Mouse (Mus musculus) forebrain, postnatal 0 days (tissue): Measurements from ENCODE around the gene Etl4. TPM values are rescaled to one million over a fixed set of nuclear protein-coding genes. Genes with fewer than 3 reads are reported as not detected.

Experiments used
- ATAC-seq: fragments of 200-750 bp; cut with Nextera tagmentation; 2 replicates; pipeline ENCODE4 v1.8.0; 2017; ENCODE audit warnings: mild to moderate bottlenecking, moderate library complexity
- DNase-seq: peaks from one replicate; pipeline ENCODE4 v3.0.0-alpha.2; 2015
- H3K27ac ChIP-seq: fragments of 300-500 bp; sonication (generic); 2 replicates; pipeline ENCODE4 v1.5.1; 2014; ENCODE audit warnings: low read depth, mild to moderate bottlenecking, antibody characterized with exemption, low read length, moderate library complexity, mixed read lengths
- H3K27me3 ChIP-seq: fragments of 300-500 bp; sonication (generic); 2 replicates; pipeline ENCODE4 v1.6.1; 2014; ENCODE audit warnings: mild to moderate bottlenecking, low read length, mixed read lengths; ENCODE audit not compliant: insufficient read depth
- H3K36me3 ChIP-seq: fragments of 300-500 bp; sonication (generic); 2 replicates; pipeline ENCODE4 v1.6.1; 2014; ENCODE audit warnings: mild to moderate bottlenecking, moderate library complexity; ENCODE audit not compliant: insufficient read depth
- H3K4me1 ChIP-seq: fragments of 300-500 bp; sonication (generic); 2 replicates; pipeline ENCODE4 v1.6.1; 2014; ENCODE audit warnings: antibody characterized with exemption; ENCODE audit not compliant: insufficient read depth
- H3K4me2 ChIP-seq: fragments of 300-500 bp; sonication (generic); 2 replicates; pipeline ENCODE4 v1.6.1; 2014; ENCODE audit warnings: low read depth, mild to moderate bottlenecking, moderate library complexity
- H3K4me3 ChIP-seq: fragments of 300-500 bp; sonication (generic); 2 replicates; pipeline ENCODE4 v1.5.1; 2014; ENCODE audit warnings: low read depth, low read length, mixed read lengths
- H3K9ac ChIP-seq: fragments of 300-500 bp; sonication (generic); 2 replicates; pipeline ENCODE4 v1.6.1; 2014; ENCODE audit warnings: mild to moderate bottlenecking
- H3K9me3 ChIP-seq: fragments of 300-500 bp; sonication (generic); 2 replicates; pipeline ENCODE4 v1.6.1; 2016; ENCODE audit warnings: low read length
- CTCF ChIP-seq: sonication (generic); IDR thresholded peaks from 2 replicates; pipeline ENCODE4 v1.5.1; 2016; ENCODE audit warnings: antibody characterized with exemption, control low read depth, low read depth
- WGBS: fragments of 180-500 bp; shearing (Covaris S2); extraction: QIAGEN DNeasy Blood & Tissue Kit; methylation state at CpG from one replicate; pipeline ENCODE4 v1.1.7; 2014; 5-methylcytosine and 5-hydroxymethylcytosine counted together
- polyA plus RNA-seq: library from polyadenylated mRNA; unstranded; fragments of >200 nt; fragmentation: Nextera tagmentation; extraction: Ambion mirVana; gene quantifications from 2 replicates; pipeline ENCODE4 v1.2.1, GENCODE M21; 2015
- total RNA-seq: library from RNA; depleted of rRNA; stranded (reverse); fragments of >200 nt; gene quantifications from 2 replicates; pipeline ENCODE4 v1.2.3, GENCODE M21; 2014

Etl4 gene
- total and polyA plus RNA-seq, 2 experiments from 2014 or later: 7.2 to 13.6 TPM

DNA sequence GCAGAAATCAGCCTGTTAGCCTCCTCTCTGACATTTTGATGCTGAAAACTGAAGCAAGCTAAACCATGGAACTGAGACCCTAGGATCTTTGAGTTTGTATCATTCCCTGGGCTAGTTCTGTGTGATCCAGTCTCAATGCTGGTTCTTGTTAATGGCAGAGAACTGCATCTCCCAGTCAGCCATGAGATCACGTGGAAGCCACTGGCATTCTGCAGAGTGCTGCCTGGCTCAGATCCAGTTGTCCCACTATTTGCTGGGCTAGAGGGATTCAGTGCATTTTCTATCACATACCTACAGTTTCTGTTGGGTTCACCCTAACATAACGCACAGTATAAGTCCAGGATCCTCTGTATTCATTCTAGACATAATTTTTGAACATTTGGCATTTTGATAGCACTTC lies 524.1 kb downstream of the Etl4 start:
- Histone ChIP-seq H3K4me1 (no peaks in the 10 kb centered on the region), H3K4me3 (no peak overlapping the region), H3K27ac (no peak overlapping the region), H3K9ac (no peak overlapping the region), H3K9me3 (no peaks in the 10 kb centered on the region), H3K36me3 (no peaks in the 10 kb centered on the region), H3K27me3 (no peaks in the 10 kb centered on the region), H3K4me2 (no peak overlapping the region)
- WGBS: 68% methylated on average over 2 of the region's 2 CpGs
- no peak for TF ChIP-seq CTCF
- ATAC-seq: no peak
- DNase-seq: no peak

DNA sequence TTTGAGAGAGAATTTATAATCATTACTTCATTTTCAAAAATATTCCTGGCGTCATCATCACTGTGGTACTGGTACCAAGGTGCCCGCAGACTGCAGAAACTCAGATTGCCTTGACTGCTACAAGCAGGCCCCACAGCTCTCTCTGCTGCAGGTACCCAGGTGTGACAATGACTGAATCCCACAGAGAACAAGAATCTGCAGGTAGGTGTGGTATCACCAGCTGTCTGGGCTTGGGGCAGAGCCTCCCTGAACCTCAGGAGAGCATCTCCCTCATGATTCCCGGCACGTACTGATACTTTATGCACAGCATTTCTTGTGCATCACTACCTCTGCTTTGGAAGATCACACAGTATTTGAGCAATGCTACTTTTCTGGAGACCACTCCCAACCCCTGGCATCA lies 526.0 kb downstream of the Etl4 start:
- no peak overlapping the region for H3K27ac ChIP-seq
- no peak for TF ChIP-seq CTCF
- no peak overlapping the region for H3K4me2 ChIP-seq
- 82% methylated on average over 4 of the region's 4 CpGs for WGBS
- no peak for DNase-seq
- H3K27me3 ChIP-seq: no peaks in the 10 kb centered on the region
- H3K4me1 ChIP-seq: no peaks in the 10 kb centered on the region
- ATAC-seq: no peak
- H3K36me3 ChIP-seq: no peaks in the 10 kb centered on the region
- no peak overlapping the region for H3K4me3 ChIP-seq
- no peak overlapping the region for H3K9ac ChIP-seq
- H3K9me3 ChIP-seq: no peaks in the 10 kb centered on the region

DNA sequence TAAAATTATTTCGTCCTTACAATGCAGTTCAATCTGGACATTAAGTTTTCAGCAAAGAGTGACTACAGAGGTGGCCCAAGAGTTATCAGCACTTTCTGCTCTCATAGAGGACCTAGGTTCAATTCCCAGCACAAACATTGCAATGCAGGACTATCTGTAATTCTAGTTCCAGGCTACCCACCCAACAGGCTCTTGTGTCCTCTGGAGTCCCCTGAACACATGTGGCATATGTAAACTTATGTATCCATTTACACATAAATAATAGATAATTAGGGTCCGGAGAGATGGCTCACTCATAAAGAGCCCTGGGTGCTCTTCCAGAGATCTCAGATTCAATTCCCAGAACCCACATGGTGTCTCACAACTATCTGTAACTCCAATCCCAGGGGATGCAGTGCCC lies 533.2 kb downstream of the Etl4 start:
- Histone ChIP-seq H3K27ac (no peak overlapping the region), H3K9me3 (no peaks in the 10 kb centered on the region), H3K36me3 (no peaks in the 10 kb centered on the region), H3K4me1 (no peaks in the 10 kb centered on the region), H3K27me3 (no peaks in the 10 kb centered on the region), H3K4me2 (no peak overlapping the region), H3K9ac (no peak overlapping the region), H3K4me3 (no peak overlapping the region)
- 86% methylated on average over 2 of the region's 2 CpGs for WGBS
- ATAC-seq (no peak), DNase-seq (no peak)
- TF ChIP-seq CTCF: no peak

DNA sequence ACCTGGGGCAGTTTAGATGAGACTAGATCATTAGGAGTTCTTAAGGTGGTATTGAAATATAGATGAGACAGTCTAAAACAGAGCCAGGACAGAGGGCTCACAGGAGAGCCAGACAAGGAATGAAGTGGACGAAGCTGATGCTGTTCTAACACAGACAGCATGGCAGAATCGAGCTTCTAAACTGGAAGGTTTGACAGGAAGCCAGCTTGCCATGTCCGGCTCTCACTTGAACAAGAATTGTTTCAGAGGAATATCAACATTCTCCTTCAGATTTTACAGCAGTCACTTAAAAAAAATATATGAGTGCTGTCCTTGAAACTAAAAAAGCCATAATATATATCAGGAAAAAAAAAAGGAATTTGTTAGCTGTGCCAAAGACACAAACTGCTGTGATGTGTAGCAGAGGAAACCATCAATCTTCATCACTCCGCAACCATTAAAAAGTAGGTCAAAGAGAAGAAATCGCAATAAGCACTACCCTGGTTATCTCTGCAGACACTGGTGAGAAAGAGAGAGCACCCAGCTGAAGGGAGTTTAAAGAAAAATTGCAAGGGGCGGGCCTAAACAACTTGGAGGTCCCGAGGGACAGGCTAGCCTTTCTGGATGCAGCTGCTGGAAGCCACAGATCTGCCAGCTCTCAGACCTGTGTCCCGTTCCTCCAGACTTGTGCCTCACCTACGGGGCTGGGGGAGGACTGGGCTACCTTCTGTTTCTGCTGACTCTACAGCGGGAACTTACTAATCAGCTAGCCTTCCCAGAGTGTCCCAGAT lies 534.3 kb downstream of the Etl4 start:
- no peak overlapping the region for H3K9ac ChIP-seq
- 72% methylated on average over 10 of the region's 10 CpGs for WGBS

GRCm38 (mm10) chr2:20445156-20446155 lies 535.9 kb downstream of the Etl4 start:
- H3K4me2 ChIP-seq: no peak overlapping the region
- H3K4me1 ChIP-seq: no peaks in the 10 kb centered on the region
- DNase-seq (no peak), ATAC-seq (no peak)
- no peak overlapping the region for H3K4me3 ChIP-seq
- TF ChIP-seq CTCF: no peak
- H3K9me3 ChIP-seq: no peaks in the 10 kb centered on the region
- H3K9ac ChIP-seq: no peak overlapping the region
- no peak overlapping the region for H3K27ac ChIP-seq
- no peaks in the 10 kb centered on the region for H3K27me3 ChIP-seq
- no peaks in the 10 kb centered on the region for H3K36me3 ChIP-seq
- WGBS: 73% methylated on average over 17 of the region's 17 CpGs

More for the DNA sequence above, 534.3 kb downstream of the Etl4 start:
- no peaks in the 10 kb centered on the region for H3K9me3 ChIP-seq
- ATAC-seq (no peak), DNase-seq (no peak)
- TF ChIP-seq CTCF: no peak
- H3K4me2 ChIP-seq: no peak overlapping the region
- H3K27ac ChIP-seq: no peak overlapping the region
- no peaks in the 10 kb centered on the region for H3K36me3 ChIP-seq
- H3K4me1 ChIP-seq: no peaks in the 10 kb centered on the region
- no peak overlapping the region for H3K4me3 ChIP-seq
- no peaks in the 10 kb centered on the region for H3K27me3 ChIP-seq

DNA sequence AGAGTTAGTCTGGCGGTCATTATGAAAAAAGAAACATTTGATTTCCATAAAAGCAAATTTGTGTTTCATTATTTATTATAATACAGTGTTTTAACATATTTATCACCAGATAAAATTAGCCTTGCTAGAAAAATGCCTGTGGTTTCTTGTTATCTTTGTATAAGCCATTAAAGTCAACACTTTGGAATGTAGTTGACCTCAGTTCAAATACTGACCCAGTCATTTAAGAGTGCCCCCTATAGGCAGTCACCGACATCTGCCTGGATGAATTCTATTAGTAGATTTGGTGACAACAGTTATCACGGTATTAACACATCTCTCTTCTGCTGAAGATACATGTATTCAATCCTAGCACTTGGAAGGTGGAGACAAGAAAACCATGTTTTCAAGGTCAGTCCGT lies 536.6 kb downstream of the Etl4 start:
- no peaks in the 10 kb centered on the region for H3K36me3 ChIP-seq
- H3K27ac ChIP-seq: no peak overlapping the region
- no peaks in the 10 kb centered on the region for H3K4me1 ChIP-seq
- TF ChIP-seq CTCF: no peak
- 82% methylated on average over 4 of the region's 4 CpGs for WGBS
- ATAC-seq (no peak), DNase-seq (no peak)
- no peak overlapping the region for H3K4me2 ChIP-seq
- H3K27me3 ChIP-seq: no peaks in the 10 kb centered on the region
- H3K9ac ChIP-seq: no peak overlapping the region
- H3K9me3 ChIP-seq: no peaks in the 10 kb centered on the region
- H3K4me3 ChIP-seq: no peak overlapping the region

DNA sequence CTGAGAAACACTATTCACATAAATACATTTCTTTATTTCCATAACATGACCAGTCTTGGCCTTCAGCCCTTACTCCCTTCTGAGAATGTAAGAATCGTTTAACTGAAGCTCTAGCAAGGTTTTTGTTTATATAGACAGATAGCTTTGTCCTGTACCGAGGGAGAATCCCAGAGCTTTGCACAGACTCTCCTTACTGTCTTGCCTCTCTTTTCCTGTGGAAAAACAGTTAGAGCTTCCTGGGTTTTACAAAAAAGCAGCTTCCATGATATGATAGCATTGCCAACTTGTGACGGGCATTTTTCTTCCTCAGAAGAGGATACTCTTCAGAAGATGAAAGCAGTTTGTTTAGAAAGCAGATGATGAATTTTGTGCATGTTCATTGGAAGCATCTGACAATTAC lies 541.4 kb downstream of the Etl4 start:
- H3K4me1 ChIP-seq: no peaks in the 10 kb centered on the region
- no peak overlapping the region for H3K27ac ChIP-seq
- TF ChIP-seq CTCF: no peak
- H3K4me3 ChIP-seq: no peak overlapping the region
- no peaks in the 10 kb centered on the region for H3K36me3 ChIP-seq
- WGBS: 43% methylated on average over 3 of the region's 3 CpGs
- no peaks in the 10 kb centered on the region for H3K27me3 ChIP-seq
- H3K4me2 ChIP-seq: no peak overlapping the region
- ATAC-seq (no peak), DNase-seq (no peak)
- H3K9me3 ChIP-seq: no peaks in the 10 kb centered on the region
- no peak overlapping the region for H3K9ac ChIP-seq
